Mouse (Mus musculus): ENCODE results near the gene Ntn3.

- TF ChIP-seq CTCF (IDR thresholded peaks at IDR 0.05; ENCODE audit: extremely low read depth, insufficient read depth, insufficient read length, insufficient replicate concordance) (no peak), POLR2A (IDR thresholded peaks at IDR 0.05; ENCODE audit: low read depth, low read length) (no peak)
These were observed 8.2 kb downstream of the Ntn3 start for GRCm38 (mm10) chr17:24201092-24201491.
